Mouse (Mus musculus) G1E (cell line): ENCODE data around the gene Clcf1. TPM values are rescaled to one million over a fixed set of nuclear protein-coding genes. Genes with fewer than 3 reads are reported as not detected.
A peak's percentile ranks its signal among the peaks of the same experiment; 100 is the strongest.

Experiments used
- ATAC-seq: 2 replicates; pipeline ENCODE4 v1.8.0; 2016; ENCODE audit warnings: mild to moderate bottlenecking; ENCODE audit not compliant: insufficient number of reproducible peaks, poor library complexity, low FRiP score, severe bottlenecking; ENCODE audit errors: extremely low read depth
- DNase-seq: peaks from one replicate; pipeline ENCODE4 v3.0.0; 2012; ENCODE audit warnings: low spot score
- H3K27me3 ChIP-seq: 2 replicates; pipeline ENCODE4 v1.6.1; 2012; ENCODE audit warnings: mild to moderate bottlenecking, low read length, inconsistent platforms; ENCODE audit not compliant: insufficient read depth
- H3K36me3 ChIP-seq: replicated peaks from 2 replicates; pipeline ENCODE3; 2012; ENCODE audit warnings: mild to moderate bottlenecking, inconsistent platforms
- H3K4me1 ChIP-seq: 2 replicates; pipeline ENCODE4 v1.6.1; 2012; ENCODE audit warnings: low read depth, low read length, inconsistent platforms, mixed read lengths; ENCODE audit not compliant: insufficient read depth
- H3K4me3 ChIP-seq: 2 replicates; pipeline ENCODE4 v1.5.1; 2012; ENCODE audit warnings: low read depth, mild to moderate bottlenecking, inconsistent platforms, low read length, moderate library complexity, mixed read lengths
- H3K9me3 ChIP-seq: replicated peaks from 2 replicates; pipeline ENCODE4 v1.6.1; 2012; ENCODE audit warnings: inconsistent platforms
- CTCF ChIP-seq: IDR thresholded peaks from 2 replicates; pipeline ENCODE4 v1.5.1; 2012; ENCODE audit warnings: low read depth, low read length, inconsistent platforms, mixed read lengths
- GATA1 ChIP-seq: IDR thresholded peaks from 2 replicates; pipeline ENCODE4 v1.6.1; 2012; ENCODE audit warnings: borderline replicate concordance, low read length, inconsistent platforms, mixed read lengths
- GATA2 ChIP-seq: IDR thresholded peaks from 2 replicates; pipeline ENCODE4 v1.6.1; 2012; ENCODE audit warnings: low read depth, low read length, inconsistent platforms, borderline replicate concordance
- POLR2AphosphoS5 ChIP-seq: IDR thresholded peaks from 2 replicates; pipeline ENCODE4 v1.6.1; 2012; ENCODE audit warnings: low read depth, low read length, inconsistent platforms; ENCODE audit not compliant: insufficient replicate concordance
- TAL1 ChIP-seq: conservative IDR thresholded peaks from 2 replicates; pipeline ENCODE4 v1.6.1; 2012; ENCODE audit warnings: low read depth, low read length, inconsistent platforms, mixed read lengths
- polyA plus RNA-seq: library from polyadenylated mRNA; stranded (reverse); fragments of >175 nt; gene quantifications from 2 replicates; pipeline ENCODE4 v1.2.3, GENCODE M21; 2012
- total RNA-seq, 2 experiments: library from RNA; stranded (forward) in 1 of 2; stranded (reverse) in 1 of 2; fragments of 200-1000 nt in 1 of 2; fragments of >200 nt in 1 of 2; fragmentation: Nextera tagmentation in 1 of 2; gene quantifications; 2 replicates each; pipeline ENCODE4 v1.2.3; 2014 to 2017

Clcf1 gene
- total and polyA plus RNA-seq, 3 experiments: 0.27 TPM; not detected in 2

GRCm38 (mm10) chr19:4264171-4264780 lies 50.2 kb downstream of the Clcf1 start:
- peaks cover 27% of the 10 kb centered on the region for H3K4me1 ChIP-seq
- no peak overlapping the region for H3K4me3 ChIP-seq
- TF ChIP-seq GATA1 (no peak), CTCF (no peak), GATA2 (no peak), POLR2AphosphoS5 (no peak)
- H3K27me3 ChIP-seq: peaks cover 72% of the 10 kb centered on the region
- no peaks in the 10 kb centered on the region for H3K9me3 ChIP-seq
- no peak for ATAC-seq
- no peak for DNase-seq
- H3K36me3 ChIP-seq: no peaks in the 10 kb centered on the region

GRCm38 (mm10) chr19:4265956-4266355 lies 51.9 kb downstream of the Clcf1 start:
- peaks cover 30% of the 10 kb centered on the region for H3K4me1 ChIP-seq
- H3K9me3 ChIP-seq: no peaks in the 10 kb centered on the region
- H3K4me3 ChIP-seq: no peak overlapping the region
- peaks cover 89% of the 10 kb centered on the region for H3K27me3 ChIP-seq
- ATAC-seq (no peak), DNase-seq (no peak)
- H3K36me3 ChIP-seq: no peaks in the 10 kb centered on the region
- TF ChIP-seq GATA1 (no peak), POLR2AphosphoS5 (no peak), CTCF (no peak), GATA2 (no peak), TAL1 (no peak)

DNA sequence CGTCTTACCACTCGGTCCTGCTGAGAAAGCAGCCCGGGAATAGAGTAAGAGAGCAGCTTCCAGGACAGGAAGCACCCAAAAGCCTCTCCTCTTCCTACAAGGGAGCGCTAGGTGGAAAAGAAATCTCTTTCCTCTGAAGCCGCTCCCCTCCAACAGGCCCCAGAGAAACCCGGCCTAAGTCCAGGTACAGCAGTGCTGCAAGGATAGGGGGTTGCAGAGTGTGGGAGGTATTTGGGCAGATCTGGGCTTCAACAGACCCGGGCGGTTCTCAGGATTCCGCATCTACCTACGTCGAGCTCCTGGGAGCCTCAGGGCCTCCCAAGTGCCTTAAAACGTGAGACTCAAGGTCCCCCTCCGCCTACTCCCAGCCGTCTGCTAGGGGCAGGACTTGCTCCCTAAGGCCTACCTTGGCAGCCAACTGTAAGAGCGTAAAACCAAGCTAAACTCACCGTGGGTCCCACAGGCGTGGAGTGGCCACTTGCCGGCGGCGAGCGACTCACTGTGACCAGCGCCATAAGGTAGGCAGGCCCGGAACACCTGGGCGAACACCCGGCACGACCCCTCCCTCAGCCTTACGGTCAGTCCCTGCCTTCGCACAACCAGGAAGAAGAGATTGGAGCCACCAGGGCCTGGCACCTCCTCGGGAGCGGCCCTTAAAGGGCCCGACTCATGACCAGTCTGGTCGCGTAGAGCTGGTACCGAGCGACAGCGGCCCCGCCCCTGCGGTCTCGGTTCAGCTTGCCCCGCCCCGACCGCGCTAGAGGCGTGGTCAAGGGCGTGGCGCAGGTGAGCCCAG lies 54.7 kb downstream of the Clcf1 start, which contains the start of gene Ssh3:
Ssh3 (minus strand) TSS at position 615 of the 796 bp plus-strand sequence.
- no peaks in the 10 kb centered on the region for H3K36me3 ChIP-seq
- no peaks in the 10 kb centered on the region for H3K9me3 ChIP-seq
- peak within 1 kb of the TSS; percentile 65; the same call in 1 of the 2 replicates for H3K4me3 ChIP-seq
- H3K4me1 ChIP-seq: peaks cover 18% of the 10 kb centered on the region
- ATAC-seq (peak; percentile 15; the same call in 1 of the 2 replicates), DNase-seq (no peak)
- TF ChIP-seq GATA1: no peak
- TF ChIP-seq CTCF: no peak
- TF ChIP-seq POLR2AphosphoS5: no peak
- TF ChIP-seq TAL1: no peak
- TF ChIP-seq GATA2: no peak
- peaks cover 91% of the 10 kb centered on the region for H3K27me3 ChIP-seq

GRCm38 (mm10) chr19:4270187-4270586 lies 56.1 kb downstream of the Clcf1 start:
- Histone ChIP-seq H3K36me3 (no peaks in the 10 kb centered on the region), H3K9me3 (no peaks in the 10 kb centered on the region), H3K27me3 (peaks cover 77% of the 10 kb centered on the region), H3K4me1 (peaks cover 14% of the 10 kb centered on the region), H3K4me3 (no peak overlapping the region)
- TF ChIP-seq TAL1 (no peak), POLR2AphosphoS5 (no peak), GATA1 (no peak), CTCF (no peak), GATA2 (no peak)
- no peak for ATAC-seq
- DNase-seq: no peak

DNA sequence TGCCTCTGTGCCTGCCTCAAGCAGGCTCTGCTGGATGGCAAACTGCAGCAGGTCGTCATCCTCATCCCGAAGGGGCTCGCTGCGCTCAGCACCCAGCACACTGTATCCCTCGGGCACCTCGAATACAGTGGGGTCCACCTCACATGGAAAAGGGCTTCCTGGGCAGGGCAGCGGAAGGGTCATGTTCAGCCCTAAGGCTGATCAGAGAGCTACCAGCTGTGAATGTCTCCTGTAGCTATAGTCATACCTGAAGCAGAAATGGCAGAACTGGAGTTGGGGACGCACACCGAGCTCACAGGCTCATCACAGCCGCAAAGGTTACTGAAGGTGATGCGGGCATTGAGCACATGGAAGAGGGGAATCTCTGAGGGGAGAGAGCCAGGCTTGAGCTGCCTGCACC lies 56.9 kb downstream of the Clcf1 start:
- DNase-seq (no peak), ATAC-seq (no peak)
- TF ChIP-seq GATA2 (no peak), GATA1 (no peak), POLR2AphosphoS5 (no peak), TAL1 (no peak), CTCF (no peak)
- H3K9me3 ChIP-seq: no peaks in the 10 kb centered on the region
- peaks cover 14% of the 10 kb centered on the region for H3K4me1 ChIP-seq
- H3K27me3 ChIP-seq: peaks cover 69% of the 10 kb centered on the region
- no peaks in the 10 kb centered on the region for H3K36me3 ChIP-seq
- H3K4me3 ChIP-seq: no peak overlapping the region

Other genes with a start within 250 kb of the Clcf1 start
Only the 20 nearest of the 30 such genes appear.
- gene Gstp2, start 168.2 kb upstream of the Clcf1 start, total RNA-seq (2014; fragmentation: Nextera tagmentation): 29.9 TPM in 1 of 2 replicates, not detected in the other
- gene Gstp2, start 168.2 kb upstream of the Clcf1 start, total RNA-seq (2017): not detected in 2 replicates
- 0.28 TPM in 1 of 2 replicates, not detected in the other for gene Gstp2, start 168.2 kb upstream of the Clcf1 start, polyA plus RNA-seq
- gene Gstp3, start 154.7 kb upstream of the Clcf1 start, total RNA-seq (2014; fragmentation: Nextera tagmentation): 38.1 and 40.8 TPM in 2 replicates
- 21.0 and 24.6 TPM in 2 replicates for gene Gstp3, start 154.7 kb upstream of the Clcf1 start, total RNA-seq (2017)
- gene Gstp3, start 154.7 kb upstream of the Clcf1 start, polyA plus RNA-seq: 5.6 and 9.3 TPM in 2 replicates
- gene Cabp2, start 132.7 kb upstream of the Clcf1 start, total RNA-seq (2014; fragmentation: Nextera tagmentation): not detected in 2 replicates
- gene Cabp2, start 132.7 kb upstream of the Clcf1 start, total RNA-seq (2017): not detected in 2 replicates
- gene Cabp2, start 132.7 kb upstream of the Clcf1 start, polyA plus RNA-seq: not detected in 2 replicates
- gene Cdk2ap2, start 117.1 kb upstream of the Clcf1 start, total RNA-seq (2014; fragmentation: Nextera tagmentation): 36.6 and 40.9 TPM in 2 replicates
- gene Cdk2ap2, start 117.1 kb upstream of the Clcf1 start, total RNA-seq (2017): 25.4 and 30.7 TPM in 2 replicates
- gene Cdk2ap2, start 117.1 kb upstream of the Clcf1 start, polyA plus RNA-seq: 59.9 and 60.2 TPM in 2 replicates
- 22.2 and 29.9 TPM in 2 replicates for gene Pitpnm1, start 114.2 kb upstream of the Clcf1 start, total RNA-seq (2014; fragmentation: Nextera tagmentation)
- gene Pitpnm1, start 114.2 kb upstream of the Clcf1 start, total RNA-seq (2017): 12.9 and 17.8 TPM in 2 replicates
- 48.7 and 61.2 TPM in 2 replicates for gene Pitpnm1, start 114.2 kb upstream of the Clcf1 start, polyA plus RNA-seq
- gene Aip, start 88.4 kb upstream of the Clcf1 start, total RNA-seq (2014; fragmentation: Nextera tagmentation): 36.8 and 39.9 TPM in 2 replicates
- gene Aip, start 88.4 kb upstream of the Clcf1 start, total RNA-seq (2017): 22.3 and 23.9 TPM in 2 replicates
- 86.6 and 92.9 TPM in 2 replicates for gene Aip, start 88.4 kb upstream of the Clcf1 start, polyA plus RNA-seq
- gene Gpr152, start 74.5 kb upstream of the Clcf1 start, total RNA-seq (2014; fragmentation: Nextera tagmentation): not detected in 2 replicates
- gene Gpr152, start 74.5 kb upstream of the Clcf1 start, total RNA-seq (2017): 0.11 TPM in 1 of 2 replicates, not detected in the other
- gene Gpr152, start 74.5 kb upstream of the Clcf1 start, polyA plus RNA-seq: not detected in 2 replicates
- gene Cabp4, start 70.2 kb upstream of the Clcf1 start, total RNA-seq (2014; fragmentation: Nextera tagmentation): 0.75 TPM in 1 of 2 replicates, not detected in the other
- gene Cabp4, start 70.2 kb upstream of the Clcf1 start, total RNA-seq (2017): 0.11 TPM in 1 of 2 replicates, not detected in the other
- gene Cabp4, start 70.2 kb upstream of the Clcf1 start, polyA plus RNA-seq: 0.03 TPM in 1 of 2 replicates, not detected in the other
- 325 and 345 TPM in 2 replicates for gene Coro1b, start 65.6 kb upstream of the Clcf1 start, total RNA-seq (2014; fragmentation: Nextera tagmentation)
- 157 and 189 TPM in 2 replicates for gene Coro1b, start 65.6 kb upstream of the Clcf1 start, total RNA-seq (2017)
- gene Coro1b, start 65.6 kb upstream of the Clcf1 start, polyA plus RNA-seq: 134 and 177 TPM in 2 replicates
- gene Ptprcap, start 60.6 kb upstream of the Clcf1 start, total RNA-seq (2014; fragmentation: Nextera tagmentation): 88.5 and 107 TPM in 2 replicates
- gene Ptprcap, start 60.6 kb upstream of the Clcf1 start, total RNA-seq (2017): 34.6 and 52.7 TPM in 2 replicates
- 261 and 272 TPM in 2 replicates for gene Ptprcap, start 60.6 kb upstream of the Clcf1 start, polyA plus RNA-seq
- 23.1 and 31.5 TPM in 2 replicates for gene Rps6kb2, start 50.9 kb upstream of the Clcf1 start, total RNA-seq (2014; fragmentation: Nextera tagmentation)
- 16.1 and 23.6 TPM in 2 replicates for gene Rps6kb2, start 50.9 kb upstream of the Clcf1 start, total RNA-seq (2017)
- gene Rps6kb2, start 50.9 kb upstream of the Clcf1 start, polyA plus RNA-seq: 73.4 and 78.6 TPM in 2 replicates
- gene Carns1, start 38.8 kb upstream of the Clcf1 start, total RNA-seq (2014; fragmentation: Nextera tagmentation): 1.2 and 3.2 TPM in 2 replicates
- 0.17 and 0.55 TPM in 2 replicates for gene Carns1, start 38.8 kb upstream of the Clcf1 start, total RNA-seq (2017)
- 0.37 and 0.48 TPM in 2 replicates for gene Carns1, start 38.8 kb upstream of the Clcf1 start, polyA plus RNA-seq
- gene Tbc1d10c, start 23.0 kb upstream of the Clcf1 start, total RNA-seq (2014; fragmentation: Nextera tagmentation): 12.8 and 13.0 TPM in 2 replicates
- 21.9 and 26.7 TPM in 2 replicates for gene Tbc1d10c, start 23.0 kb upstream of the Clcf1 start, total RNA-seq (2017)
- gene Tbc1d10c, start 23.0 kb upstream of the Clcf1 start, polyA plus RNA-seq: 32.8 and 36.0 TPM in 2 replicates
- 270 and 304 TPM in 2 replicates for gene Ppp1ca, start 22.2 kb upstream of the Clcf1 start, total RNA-seq (2014; fragmentation: Nextera tagmentation)
- 565 and 679 TPM in 2 replicates for gene Ppp1ca, start 22.2 kb upstream of the Clcf1 start, total RNA-seq (2017)
- gene Ppp1ca, start 22.2 kb upstream of the Clcf1 start, polyA plus RNA-seq: 547 and 673 TPM in 2 replicates
- gene Rad9a, start 12.6 kb upstream of the Clcf1 start, total RNA-seq (2014; fragmentation: Nextera tagmentation): 61.9 and 93.9 TPM in 2 replicates
- 27.5 and 29.2 TPM in 2 replicates for gene Rad9a, start 12.6 kb upstream of the Clcf1 start, total RNA-seq (2017)
- gene Rad9a, start 12.6 kb upstream of the Clcf1 start, polyA plus RNA-seq: 31.3 and 33.6 TPM in 2 replicates
- not detected in 2 replicates for gene AC109138.7, start 119 bp downstream of the Clcf1 start, total RNA-seq (2014; fragmentation: Nextera tagmentation)
- not detected in 2 replicates for gene AC109138.7, start 119 bp downstream of the Clcf1 start, total RNA-seq (2017)
- gene AC109138.7, start 119 bp downstream of the Clcf1 start, polyA plus RNA-seq: 35.4 TPM in 1 of 2 replicates, not detected in the other
- gene Pold4, start 17.7 kb downstream of the Clcf1 start, total RNA-seq (2014; fragmentation: Nextera tagmentation): 98.6 and 104 TPM in 2 replicates
- 66.2 and 89.1 TPM in 2 replicates for gene Pold4, start 17.7 kb downstream of the Clcf1 start, total RNA-seq (2017)
- 26.4 and 37.1 TPM in 2 replicates for gene Pold4, start 17.7 kb downstream of the Clcf1 start, polyA plus RNA-seq
- 1.9 and 2.3 TPM in 2 replicates for gene Ssh3, start 54.9 kb downstream of the Clcf1 start, total RNA-seq (2014; fragmentation: Nextera tagmentation)
- gene Ssh3, start 54.9 kb downstream of the Clcf1 start, total RNA-seq (2017): 5.8 and 8.9 TPM in 2 replicates
- 0.30 and 0.32 TPM in 2 replicates for gene Ssh3, start 54.9 kb downstream of the Clcf1 start, polyA plus RNA-seq
- 3.0 and 5.9 TPM in 2 replicates for gene Ankrd13d, start 68.9 kb downstream of the Clcf1 start, total RNA-seq (2014; fragmentation: Nextera tagmentation)
- 2.3 and 3.4 TPM in 2 replicates for gene Ankrd13d, start 68.9 kb downstream of the Clcf1 start, total RNA-seq (2017)
- gene Ankrd13d, start 68.9 kb downstream of the Clcf1 start, polyA plus RNA-seq: 0.95 and 1.1 TPM in 2 replicates
- gene Grk2, start 92.0 kb downstream of the Clcf1 start, total RNA-seq (2014; fragmentation: Nextera tagmentation): 141 and 149 TPM in 2 replicates
- gene Grk2, start 92.0 kb downstream of the Clcf1 start, total RNA-seq (2017): 225 and 341 TPM in 2 replicates
- gene Grk2, start 92.0 kb downstream of the Clcf1 start, polyA plus RNA-seq: 335 and 342 TPM in 2 replicates